Mouse (Mus musculus) neural tube, embryonic 14.5 days (tissue): ENCODE results near the gene Nrip1. TPM values are rescaled to one million over a fixed set of nuclear protein-coding genes. Genes with fewer than 3 reads are reported as not detected.
"Not testable (repeated sequence)": the region's sequence is repeated elsewhere in the genome, so short reads cannot be mapped to it uniquely, and the experiment has no call there.

Source experiments
- ATAC-seq: fragments of 200-750 bp; cut with Nextera tagmentation; 2 replicates; pipeline ENCODE4 v1.8.0; 2017; ENCODE audit warnings: low read depth, mild to moderate bottlenecking, moderate TSS enrichment, moderate library complexity
- H3K27ac ChIP-seq: fragments of 300-500 bp; sonication (generic); 2 replicates; pipeline ENCODE4 v1.5.1; 2014; ENCODE audit warnings: low read depth, mild to moderate bottlenecking, control low read depth, low read length, moderate library complexity, mixed read lengths
- H3K27me3 ChIP-seq: fragments of 300-500 bp; sonication (generic); 2 replicates; pipeline ENCODE4 v1.6.1; 2014; ENCODE audit warnings: low read length; ENCODE audit not compliant: control insufficient read depth, insufficient read depth
- H3K36me3 ChIP-seq: fragments of 300-500 bp; sonication (generic); 2 replicates; pipeline ENCODE4 v1.6.1; 2014; ENCODE audit warnings: low read length, mixed read lengths; ENCODE audit not compliant: control insufficient read depth, insufficient read depth
- H3K4me1 ChIP-seq: fragments of 300-500 bp; sonication (generic); 2 replicates; pipeline ENCODE4 v1.6.1; 2014; ENCODE audit warnings: low read length; ENCODE audit not compliant: control insufficient read depth, insufficient read depth
- H3K4me2 ChIP-seq: fragments of 300-500 bp; sonication (generic); 2 replicates; pipeline ENCODE4 v1.6.1; 2014; ENCODE audit warnings: mild to moderate bottlenecking, low read depth, low read length, control low read depth
- H3K4me3 ChIP-seq: fragments of 300-500 bp; sonication (generic); 2 replicates; pipeline ENCODE4 v1.5.1; 2014; ENCODE audit warnings: low read depth, low read length, control low read depth, mixed read lengths
- H3K9ac ChIP-seq: fragments of 300-500 bp; sonication (generic); replicated peaks from 2 replicates; pipeline ENCODE4 v1.6.1; 2014; ENCODE audit warnings: low read depth, mild to moderate bottlenecking, control low read depth, low read length, mixed read lengths
- H3K9me3 ChIP-seq: fragments of 300-500 bp; sonication (generic); 2 replicates; pipeline ENCODE4 v1.6.1; 2016; ENCODE audit warnings: low read length; ENCODE audit not compliant: control insufficient read depth
- WGBS: fragments of 180-500 bp; shearing (Covaris S2); extraction: QIAGEN DNeasy Blood & Tissue Kit; methylation state at CpG from one replicate; pipeline ENCODE4 v1.1.7; 2014; 5-methylcytosine and 5-hydroxymethylcytosine counted together
- polyA plus RNA-seq: library from polyadenylated mRNA; unstranded; fragments of >200 nt; fragmentation: Nextera tagmentation; extraction: Ambion mirVana; gene quantifications from 2 replicates; pipeline ENCODE4 v1.2.1, GENCODE M21; 2014

Gene Nrip1
- polyA plus RNA-seq, 1 experiment from 2014 or later = 36.1 TPM

DNA sequence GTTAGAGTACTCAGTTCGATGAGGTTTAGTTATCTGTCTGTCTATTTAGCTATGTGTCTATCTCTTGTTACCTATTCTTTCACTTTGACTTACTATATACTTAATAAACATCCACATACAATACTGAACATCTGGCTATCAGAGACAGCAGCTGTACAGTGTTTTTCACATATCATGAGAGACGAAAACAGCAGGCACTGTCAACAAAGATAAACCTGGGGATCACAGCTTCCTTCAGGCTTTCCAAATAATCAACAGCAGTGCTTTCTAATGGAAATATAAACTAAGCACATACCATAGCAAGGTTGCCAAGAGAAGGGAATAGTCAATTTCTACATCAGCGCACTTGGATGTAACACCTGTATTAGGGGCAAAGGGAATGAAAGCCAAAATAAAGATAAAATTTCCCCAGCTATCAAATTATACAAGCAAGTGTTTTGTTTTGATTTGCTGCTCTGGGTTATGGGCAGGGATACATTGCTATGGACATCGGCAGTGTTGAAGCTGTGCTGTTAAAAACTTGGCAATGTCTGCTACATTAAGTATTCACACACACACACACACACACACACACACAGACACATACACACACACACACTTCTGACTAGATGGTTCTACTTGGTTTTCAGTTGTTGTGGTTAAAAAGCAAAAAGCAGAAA, 35.2 kb upstream of the Nrip1 start:
- 90% methylated on average over 4 of the region's 4 CpGs for WGBS
- H3K36me3 ChIP-seq = no peaks in the 10 kb centered on the region
- H3K4me2 ChIP-seq = no peak overlapping the region

DNA sequence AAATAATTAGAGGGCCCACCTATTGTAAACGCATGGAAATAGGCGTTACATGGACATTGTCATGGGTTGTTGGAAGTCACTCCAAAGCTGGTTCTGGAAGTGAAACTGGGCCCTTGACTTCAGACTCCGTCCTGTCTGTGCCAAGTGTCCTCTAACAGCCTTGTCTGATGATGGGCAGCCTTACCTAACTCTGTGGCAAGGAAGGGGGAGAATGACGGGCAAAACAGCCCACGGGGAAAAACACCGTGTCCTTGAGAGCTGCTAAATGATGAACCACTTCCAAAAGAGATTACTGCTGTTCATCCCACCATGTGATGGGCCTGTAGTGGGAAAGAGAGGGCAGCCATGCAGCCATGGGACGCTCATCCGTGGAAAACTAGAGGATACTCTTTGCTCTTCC, 34.6 kb upstream of the Nrip1 start:
- no peak overlapping the region for H3K27ac ChIP-seq
- H3K27me3 ChIP-seq = no peaks in the 10 kb centered on the region
- H3K4me3 ChIP-seq = no peak overlapping the region
- no peak for ATAC-seq
- 87% methylated on average over 8 of the region's 8 CpGs for WGBS
- H3K4me1 ChIP-seq = no peaks in the 10 kb centered on the region
- H3K9me3 ChIP-seq = no peaks in the 10 kb centered on the region
- no peak overlapping the region for H3K9ac ChIP-seq
- H3K4me2 ChIP-seq = no peak overlapping the region
- no peaks in the 10 kb centered on the region for H3K36me3 ChIP-seq

More for the DNA sequence above, 35.2 kb upstream of the Nrip1 start:
- Histone ChIP-seq H3K4me3 (no peak overlapping the region), H3K4me1 (no peaks in the 10 kb centered on the region), H3K27me3 (no peaks in the 10 kb centered on the region), H3K9me3 (no peaks in the 10 kb centered on the region), H3K27ac (no peak overlapping the region), H3K9ac (no peak overlapping the region)
- no peak for ATAC-seq

DNA sequence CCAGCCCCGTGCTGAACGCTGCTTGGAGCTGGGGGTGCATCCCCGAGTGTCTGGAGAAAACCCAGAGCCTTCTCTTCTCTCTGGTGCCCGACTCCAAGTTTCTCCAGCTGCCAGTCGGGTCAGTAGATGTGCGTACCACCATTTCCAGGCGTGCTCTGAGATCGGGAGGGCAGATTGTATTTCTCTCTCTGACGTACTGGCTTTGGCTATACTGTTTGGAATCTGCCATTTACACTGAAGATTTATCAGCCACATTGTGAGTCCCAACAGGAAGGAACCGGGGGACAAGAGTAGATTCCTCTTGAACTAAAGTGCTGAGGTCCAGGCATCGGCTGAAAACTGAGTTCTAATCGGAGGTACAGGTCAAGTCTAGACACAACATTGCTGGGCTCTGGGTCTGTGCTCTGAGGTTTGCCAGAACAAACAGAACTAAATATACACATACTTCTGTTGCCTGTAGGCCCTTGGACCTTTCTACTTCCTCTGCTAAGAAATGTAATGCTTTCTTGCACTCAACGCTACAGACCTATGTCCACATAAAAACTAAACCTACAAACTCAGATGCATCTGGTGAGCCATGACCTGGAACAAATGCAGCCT, 33.8 kb upstream of the Nrip1 start:
- Histone ChIP-seq H3K4me3 (no peak overlapping the region), H3K27me3 (no peaks in the 10 kb centered on the region), H3K27ac (no peak overlapping the region), H3K4me2 (no peak overlapping the region), H3K36me3 (no peaks in the 10 kb centered on the region), H3K9me3 (no peaks in the 10 kb centered on the region), H3K9ac (no peak overlapping the region), H3K4me1 (no peaks in the 10 kb centered on the region)
- WGBS = 66% methylated on average over 13 of the region's 13 CpGs
- ATAC-seq = no peak

DNA sequence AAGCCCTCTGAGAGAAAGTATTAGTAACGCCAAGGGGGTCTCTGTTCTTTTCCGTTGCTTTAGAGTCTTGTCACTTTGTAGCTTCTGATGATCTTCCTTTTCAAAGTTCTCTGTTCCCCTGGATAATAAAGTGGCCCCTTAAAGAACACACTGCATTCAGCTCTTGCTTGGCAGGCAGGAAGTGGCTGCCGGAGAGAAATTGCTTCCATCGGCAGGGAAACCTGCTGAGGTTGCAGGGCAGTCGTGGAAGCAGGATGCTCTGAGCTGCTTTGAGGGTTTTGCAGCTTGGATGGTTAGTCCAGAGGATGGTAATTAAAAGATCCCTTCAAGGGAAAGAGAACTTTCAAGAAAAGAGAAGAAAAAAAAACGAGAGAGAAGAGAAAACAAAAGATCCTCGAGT, 33.3 kb upstream of the Nrip1 start:
- ATAC-seq = no peak
- no peaks in the 10 kb centered on the region for H3K36me3 ChIP-seq
- H3K27me3 ChIP-seq = no peaks in the 10 kb centered on the region
- no peak overlapping the region for H3K27ac ChIP-seq
- H3K4me1 ChIP-seq = no peaks in the 10 kb centered on the region
- 27% methylated on average over 7 of the region's 7 CpGs for WGBS
- no peak overlapping the region for H3K9ac ChIP-seq
- H3K4me2 ChIP-seq = no peak overlapping the region
- H3K9me3 ChIP-seq = no peaks in the 10 kb centered on the region
- no peak overlapping the region for H3K4me3 ChIP-seq

DNA sequence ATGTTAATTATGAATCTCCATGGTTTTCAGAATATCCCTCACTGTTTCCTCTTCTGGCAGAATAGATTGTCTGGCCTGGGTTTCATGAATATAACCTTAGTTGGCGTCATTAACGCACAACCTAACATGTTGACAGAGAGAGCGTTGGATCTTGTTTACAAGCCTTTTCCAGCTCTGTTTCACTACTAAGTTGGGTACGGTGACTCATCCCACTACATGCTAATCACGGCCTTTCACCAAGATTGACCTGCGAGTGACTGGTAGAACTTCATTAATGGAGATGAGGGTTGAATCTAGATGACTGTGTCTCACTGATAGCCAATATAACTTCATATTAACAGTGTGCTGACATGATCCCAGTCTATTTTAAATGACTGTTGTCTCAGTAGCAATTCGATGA, 32.7 kb upstream of the Nrip1 start:
- H3K36me3 ChIP-seq = no peaks in the 10 kb centered on the region
- ATAC-seq = no peak
- H3K4me2 ChIP-seq = no peak overlapping the region
- no peak overlapping the region for H3K27ac ChIP-seq
- H3K4me1 ChIP-seq = no peaks in the 10 kb centered on the region
- H3K27me3 ChIP-seq = no peaks in the 10 kb centered on the region
- H3K9ac ChIP-seq = no peak overlapping the region
- no peaks in the 10 kb centered on the region for H3K9me3 ChIP-seq
- WGBS = 95% methylated on average over 7 of the region's 7 CpGs
- no peak overlapping the region for H3K4me3 ChIP-seq

DNA sequence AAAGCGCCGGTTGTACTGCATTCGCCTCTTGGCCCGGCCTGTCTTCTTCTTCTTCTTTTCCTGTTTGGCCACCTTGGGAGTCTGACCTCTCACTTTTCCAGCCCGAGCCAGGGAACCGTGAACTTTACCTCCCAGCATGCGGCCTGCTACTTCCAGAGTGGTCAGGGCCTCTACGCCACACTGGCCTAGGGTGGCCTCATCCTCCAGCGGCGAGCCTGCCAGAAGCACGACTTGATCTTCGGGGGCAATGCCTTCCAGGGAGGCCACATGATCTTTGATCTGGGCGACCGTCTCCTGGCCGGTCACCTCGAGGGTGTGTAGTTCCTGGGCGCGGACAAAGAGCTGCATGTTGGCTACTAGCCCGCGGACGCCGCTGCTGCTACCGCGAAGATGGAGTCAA, 29.7 kb upstream of the Nrip1 start:
- H3K27ac ChIP-seq, H3K9me3 ChIP-seq, H3K27me3 ChIP-seq, H3K4me3 ChIP-seq, H3K4me1 ChIP-seq, H3K36me3 ChIP-seq, H3K4me2 ChIP-seq, H3K9ac ChIP-seq, ATAC-seq: not testable (repeated sequence)
- 93% methylated on average over 24 of the region's 24 CpGs for WGBS

DNA sequence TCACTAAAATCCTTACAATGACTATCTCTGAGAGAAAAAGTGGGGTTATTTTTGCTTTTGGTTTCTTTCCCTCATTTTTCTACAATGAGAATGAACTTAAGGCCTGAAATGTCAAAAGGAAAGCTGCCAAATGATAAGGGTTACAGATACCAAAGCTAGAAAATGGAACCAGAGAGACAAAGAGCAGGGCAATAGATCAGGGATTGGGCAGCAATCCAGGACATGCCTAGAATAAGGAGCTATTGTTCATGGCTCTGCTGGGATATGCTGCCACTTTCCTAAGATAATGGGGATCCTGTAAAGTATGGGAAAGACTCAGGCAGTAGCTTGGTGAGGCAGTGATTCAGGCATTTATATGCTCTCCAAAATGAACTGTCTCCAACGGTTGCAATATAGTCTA, 22.9 kb upstream of the Nrip1 start:
- Histone ChIP-seq H3K27ac (no peak overlapping the region), H3K9me3 (no peaks in the 10 kb centered on the region), H3K27me3 (no peaks in the 10 kb centered on the region), H3K4me2 (no peak overlapping the region), H3K4me1 (0 out of 2 replicates have a peak, but pooled peaks cover 2% of the 10 kb centered on the region), H3K36me3 (no peaks in the 10 kb centered on the region), H3K4me3 (no peak overlapping the region), H3K9ac (no peak overlapping the region)
- WGBS = 32% methylated on average over 1 of the region's 1 CpGs
- ATAC-seq = no peak

DNA sequence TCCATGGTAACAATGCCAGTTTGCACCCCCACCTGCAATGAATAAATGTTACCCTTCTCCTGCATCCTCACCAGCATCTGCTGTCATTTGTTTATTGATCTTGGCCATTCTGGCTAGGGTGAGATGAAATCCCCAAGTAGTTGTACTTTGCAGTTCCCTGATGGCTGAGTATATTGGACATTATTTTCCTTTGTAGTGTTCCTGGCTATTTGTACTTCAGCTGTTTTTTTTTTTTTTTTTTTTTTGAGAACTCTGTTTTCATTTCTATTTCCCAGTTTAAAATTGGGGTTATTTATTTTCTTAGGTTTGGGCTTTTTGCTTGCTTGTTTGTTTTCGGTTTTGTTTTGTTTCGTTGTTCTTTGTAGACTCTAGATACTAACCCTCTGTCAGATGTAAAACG, 19.6 kb upstream of the Nrip1 start:
- no peak for ATAC-seq
- Histone ChIP-seq H3K27me3 (no peaks in the 10 kb centered on the region), H3K4me2 (no peak overlapping the region), H3K4me1 (0 out of 2 replicates have a peak, but pooled peaks cover 2% of the 10 kb centered on the region), H3K27ac (no peak overlapping the region), H3K36me3 (no peaks in the 10 kb centered on the region), H3K9ac (no peak overlapping the region), H3K9me3 (no peaks in the 10 kb centered on the region), H3K4me3 (no peak overlapping the region)
- 65% methylated on average over 3 of the region's 3 CpGs for WGBS

DNA sequence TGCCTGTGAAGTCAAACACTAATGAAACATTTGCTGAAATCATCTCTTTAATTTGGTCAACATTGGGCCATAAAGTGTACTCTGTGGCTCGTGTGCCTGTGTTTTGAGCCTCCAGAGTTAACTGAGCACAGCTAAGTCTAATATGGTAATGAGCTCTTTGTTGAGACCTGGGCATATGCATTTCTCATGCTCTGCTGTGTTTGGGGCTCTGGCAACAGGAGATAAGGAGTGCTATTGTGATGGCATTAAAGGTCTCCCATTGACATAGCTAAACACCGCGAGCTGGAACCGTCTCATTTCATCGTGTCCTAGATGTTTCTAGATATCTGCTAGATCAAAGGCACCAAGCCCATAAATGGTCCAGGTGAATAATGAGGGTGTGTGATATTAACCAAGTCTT, 12.9 kb upstream of the Nrip1 start:
- Histone ChIP-seq H3K36me3 (no peaks in the 10 kb centered on the region), H3K4me1 (no peaks in the 10 kb centered on the region), H3K4me2 (no peak overlapping the region), H3K9ac (no peak overlapping the region), H3K27ac (no peak overlapping the region), H3K4me3 (no peak overlapping the region), H3K27me3 (no peaks in the 10 kb centered on the region), H3K9me3 (no peaks in the 10 kb centered on the region)
- 63% methylated on average over 5 of the region's 5 CpGs for WGBS
- no peak for ATAC-seq
